Mouse (Mus musculus): ENCODE data around the gene Rabggtb.

DNA sequence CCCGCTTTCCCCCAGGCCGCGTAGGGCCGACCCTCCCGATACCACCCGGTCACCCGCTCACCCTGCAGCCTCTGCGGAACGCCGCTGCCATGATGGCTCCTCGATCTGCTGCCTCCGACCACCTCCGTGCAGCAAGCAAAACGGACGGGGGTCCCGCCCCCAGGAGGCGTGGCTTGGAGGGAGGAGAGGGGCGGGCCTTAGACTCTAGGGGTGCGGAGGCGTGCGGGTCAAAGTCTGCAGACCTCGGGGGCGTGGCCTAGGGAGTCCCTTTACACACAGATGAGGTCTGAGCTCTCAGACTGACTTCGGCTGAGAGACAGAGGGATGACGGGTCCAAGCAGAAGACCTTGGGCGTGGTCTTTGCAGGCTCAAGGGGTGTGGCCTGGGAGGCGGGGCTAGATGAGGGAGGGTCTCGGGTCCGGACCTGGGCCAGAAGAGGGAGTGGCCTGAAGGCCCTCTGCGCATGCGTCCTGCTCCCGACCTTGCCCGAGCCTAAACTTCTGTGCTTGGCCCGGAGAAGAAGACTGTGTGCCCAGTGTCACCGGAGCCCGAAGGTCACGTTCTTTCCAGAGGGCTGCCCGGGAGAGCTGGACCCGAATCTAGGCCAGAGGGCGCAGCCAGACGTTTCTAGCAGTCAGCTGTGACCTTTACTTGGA lies 31.7 kb upstream of the Rabggtb start, which contains the start of gene Acadm:
- TF ChIP-seq EP300 (IDR thresholded peaks at IDR 0.05; ENCODE audit: low read length) = no peak
- no peak for TF ChIP-seq MAFK (IDR thresholded peaks at IDR 0.05; ENCODE audit: insufficient replicate concordance, low read length)
- no peak for TF ChIP-seq MAX (IDR thresholded peaks at IDR 0.05; ENCODE audit: low read length)
- TF ChIP-seq USF2 (conservative IDR thresholded peaks at IDR 0.05; ENCODE audit: low read depth, low read length) = no peak
- no peak for TF ChIP-seq JUND (conservative IDR thresholded peaks at IDR 0.05; ENCODE audit: low read depth, low read length)
- no peak for TF ChIP-seq RCOR1 (conservative IDR thresholded peaks at IDR 0.05; ENCODE audit: low read depth, low read length)
- TF ChIP-seq TBP (conservative IDR thresholded peaks at IDR 0.05; ENCODE audit: low read depth, low read length) = 0 out of 2 replicates have a peak, but pooled peaks have one; percentile 39
- no peak for TF ChIP-seq CTCF (conservative IDR thresholded peaks at IDR 0.05 in 1 of 2, IDR thresholded peaks at IDR 0.05 in 1 of 2; ENCODE audit: low read depth in 2 of 2, low read length in 2 of 2)

Measured in CH12.LX (cell line).